Mouse (Mus musculus) megakaryocyte, embryonic 14.5 days (primary cell): ENCODE data around the gene Lnpk. TPM values are rescaled to one million over a fixed set of nuclear protein-coding genes. Genes with fewer than 3 reads are reported as not detected.

ENCODE experiments used
- H3K27me3 ChIP-seq: replicated peaks from 2 replicates; pipeline ENCODE3; 2012; ENCODE audit warnings: inconsistent platforms
- H3K36me3 ChIP-seq: replicated peaks from 2 replicates; pipeline ENCODE3; 2012; ENCODE audit warnings: low read length, inconsistent platforms, mixed read lengths
- H3K4me1 ChIP-seq: 2 replicates; pipeline ENCODE4 v1.6.1; 2012; ENCODE audit warnings: inconsistent platforms
- H3K4me3 ChIP-seq: replicated peaks from 2 replicates; pipeline ENCODE3; 2012; ENCODE audit warnings: moderate library complexity, mild to moderate bottlenecking, inconsistent platforms
- H3K9me3 ChIP-seq: 2 replicates; pipeline ENCODE4 v1.6.1; 2012; ENCODE audit warnings: inconsistent platforms
- FLI1 ChIP-seq: IDR thresholded peaks from 2 replicates; pipeline ENCODE4 v1.6.1; 2012; ENCODE audit warnings: low read length, inconsistent platforms, mixed read lengths
- GATA1 ChIP-seq: IDR thresholded peaks from 3 replicates; pipeline ENCODE4 v1.6.1; 2012; ENCODE audit warnings: mixed read lengths, low read length, inconsistent platforms, borderline replicate concordance
- polyA plus RNA-seq: library from polyadenylated mRNA; stranded (reverse); fragments of >175 nt; gene quantifications from 2 replicates; pipeline ENCODE4 v1.2.3, GENCODE M21; 2012; ENCODE audit warnings: low replicate concordance; ENCODE audit not compliant: insufficient read depth

The Lnpk gene
- polyA plus RNA-seq, 1 experiment, result 11.1 TPM

DNA sequence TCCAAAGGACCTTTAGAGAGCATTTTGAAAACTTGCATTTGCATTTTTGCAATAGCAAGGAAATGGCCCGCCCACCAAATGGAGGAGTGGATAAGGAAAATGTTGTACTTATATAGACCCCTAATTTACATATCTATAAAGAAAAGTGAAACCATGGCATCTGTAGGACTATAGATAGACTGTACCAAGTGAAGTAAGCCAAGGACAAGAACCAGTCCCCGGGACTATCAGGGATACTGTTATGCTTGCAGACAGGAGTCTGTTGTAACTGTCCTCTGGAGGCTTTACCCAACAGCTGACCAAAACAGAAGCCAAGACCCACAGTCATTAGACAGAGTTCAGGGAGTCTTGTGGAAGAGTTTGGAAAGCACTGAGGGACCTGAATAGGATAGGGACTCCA is 78.9 kb downstream of the Lnpk start:
- H3K9me3 ChIP-seq, result no peaks in the 10 kb centered on the region
- H3K36me3 ChIP-seq, result no peaks in the 10 kb centered on the region
- no peaks in the 10 kb centered on the region for H3K4me1 ChIP-seq
- H3K4me3 ChIP-seq, result no peak overlapping the region
- H3K27me3 ChIP-seq, result peaks cover 2% of the 10 kb centered on the region
- TF ChIP-seq GATA1 (no peak), FLI1 (no peak)

- peaks cover 5% of the 10 kb centered on the region for H3K27me3 ChIP-seq
- no peaks in the 10 kb centered on the region for H3K36me3 ChIP-seq
- TF ChIP-seq FLI1, result no peak
- H3K4me1 ChIP-seq, result no peaks in the 10 kb centered on the region
- no peak overlapping the region for H3K4me3 ChIP-seq
- H3K9me3 ChIP-seq, result no peaks in the 10 kb centered on the region
Observed at GRCm38 (mm10) chr2:74497851-74498250, 81.4 kb downstream of the Lnpk start.

GRCm38 (mm10) chr2:74491426-74491825 is 87.8 kb downstream of the Lnpk start:
- no peak for TF ChIP-seq FLI1
- no peak for TF ChIP-seq GATA1
- peaks cover 3% of the 10 kb centered on the region for H3K27me3 ChIP-seq
- no peak overlapping the region for H3K4me3 ChIP-seq
- no peaks in the 10 kb centered on the region for H3K36me3 ChIP-seq
- no peaks in the 10 kb centered on the region for H3K9me3 ChIP-seq
- H3K4me1 ChIP-seq, result no peaks in the 10 kb centered on the region

DNA sequence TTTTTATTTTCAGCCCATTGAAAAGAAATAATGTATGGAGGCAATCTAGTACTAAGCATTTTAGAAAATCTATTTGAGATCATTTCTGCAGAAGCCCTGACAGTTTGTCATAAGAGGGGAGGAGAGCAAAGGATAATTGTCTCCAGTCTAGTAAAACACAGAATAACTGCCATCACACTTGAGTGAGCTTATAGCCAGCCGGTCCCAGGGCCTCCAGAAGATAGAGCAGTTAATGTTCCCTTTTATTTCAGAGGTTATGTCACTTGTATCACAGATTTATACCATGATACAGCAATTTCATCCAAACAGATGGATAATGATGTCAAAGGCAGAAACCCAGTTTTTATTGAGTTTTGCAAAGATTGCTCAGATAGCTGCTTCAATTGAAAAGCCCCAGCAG is 89.0 kb downstream of the Lnpk start:
- TF ChIP-seq GATA1, result no peak
- TF ChIP-seq FLI1, result no peak
- Histone ChIP-seq H3K4me1 (no peaks in the 10 kb centered on the region), H3K36me3 (no peaks in the 10 kb centered on the region), H3K4me3 (no peak overlapping the region), H3K9me3 (no peaks in the 10 kb centered on the region), H3K27me3 (peaks cover 3% of the 10 kb centered on the region)

- TF ChIP-seq GATA1, result no peak
- no peak for TF ChIP-seq FLI1
- H3K9me3 ChIP-seq, result no peaks in the 10 kb centered on the region
Observed at GRCm38 (mm10) chr2:74488443-74488842, 90.8 kb downstream of the Lnpk start.

DNA sequence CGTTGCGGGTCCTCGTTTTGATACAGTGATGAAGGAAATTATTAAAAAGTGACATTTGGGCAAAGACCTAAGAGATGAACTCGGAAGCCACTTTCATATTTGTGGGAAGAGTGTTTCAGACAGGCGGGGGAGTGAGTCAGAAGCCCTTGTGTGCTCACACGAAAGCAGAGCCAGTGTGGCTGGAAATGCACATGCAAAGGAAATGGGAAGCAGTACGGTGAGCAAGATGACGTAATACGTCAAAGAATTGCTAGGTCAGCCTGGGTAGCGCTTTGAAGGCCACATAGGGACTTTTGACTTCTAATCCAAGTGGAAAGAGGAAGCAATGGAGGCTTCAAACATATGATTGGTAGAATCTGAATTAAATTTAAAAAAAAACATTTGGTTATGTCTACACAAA is 96.6 kb downstream of the Lnpk start:
- H3K9me3 ChIP-seq, result no peaks in the 10 kb centered on the region
- no peaks in the 10 kb centered on the region for H3K4me1 ChIP-seq
- no peak for TF ChIP-seq FLI1
- TF ChIP-seq GATA1, result no peak
- H3K4me3 ChIP-seq, result no peak overlapping the region
- peaks cover 2% of the 10 kb centered on the region for H3K27me3 ChIP-seq
- H3K36me3 ChIP-seq, result no peaks in the 10 kb centered on the region

More at GRCm38 (mm10) chr2:74488443-74488842, 90.8 kb downstream of the Lnpk start:
- H3K4me1 ChIP-seq, result no peaks in the 10 kb centered on the region
- H3K4me3 ChIP-seq, result no peak overlapping the region
- no peaks in the 10 kb centered on the region for H3K27me3 ChIP-seq
- H3K36me3 ChIP-seq, result no peaks in the 10 kb centered on the region

- Histone ChIP-seq H3K36me3 (no peaks in the 10 kb centered on the region), H3K4me3 (no peak overlapping the region), H3K9me3 (no peaks in the 10 kb centered on the region), H3K27me3 (peaks cover 2% of the 10 kb centered on the region), H3K4me1 (no peaks in the 10 kb centered on the region)
- no peak for TF ChIP-seq GATA1
- no peak for TF ChIP-seq FLI1
Observed at GRCm38 (mm10) chr2:74482086-74482485, 97.1 kb downstream of the Lnpk start.

Other genes starting within 250 kb of the Lnpk start
- gene Evx2, start 80.1 kb upstream of the Lnpk start, polyA plus RNA-seq, result not detected in 2 replicates
- gene Hoxd13, start 88.9 kb upstream of the Lnpk start, polyA plus RNA-seq, result not detected in 2 replicates
- not detected in 2 replicates for gene Hoxd12, start 95.6 kb upstream of the Lnpk start, polyA plus RNA-seq
- not detected in 2 replicates for gene Hoxd11, start 100.1 kb upstream of the Lnpk start, polyA plus RNA-seq
- gene Hoxd10, start 112.5 kb upstream of the Lnpk start, polyA plus RNA-seq, result not detected in 2 replicates
- gene Hoxd9, start 118.3 kb upstream of the Lnpk start, polyA plus RNA-seq, result not detected in 2 replicates
- not detected in 2 replicates for gene Hoxd8, start 125.2 kb upstream of the Lnpk start, polyA plus RNA-seq
- not detected in 2 replicates for gene Hoxd3, start 132.5 kb upstream of the Lnpk start, polyA plus RNA-seq
- gene Hoxd4, start 132.5 kb upstream of the Lnpk start, polyA plus RNA-seq, result not detected in 2 replicates
- not detected in 2 replicates for gene Gm28230, start 147.3 kb upstream of the Lnpk start, polyA plus RNA-seq
- gene Hoxd1, start 183.5 kb upstream of the Lnpk start, polyA plus RNA-seq, result not detected in 2 replicates
- 22.0 and 36.3 TPM in 2 replicates for gene Mtx2, start 246.4 kb upstream of the Lnpk start, polyA plus RNA-seq